Comparison of ENCODE assay signal across 13 mouse cellular contexts in the genomic region with DNA sequence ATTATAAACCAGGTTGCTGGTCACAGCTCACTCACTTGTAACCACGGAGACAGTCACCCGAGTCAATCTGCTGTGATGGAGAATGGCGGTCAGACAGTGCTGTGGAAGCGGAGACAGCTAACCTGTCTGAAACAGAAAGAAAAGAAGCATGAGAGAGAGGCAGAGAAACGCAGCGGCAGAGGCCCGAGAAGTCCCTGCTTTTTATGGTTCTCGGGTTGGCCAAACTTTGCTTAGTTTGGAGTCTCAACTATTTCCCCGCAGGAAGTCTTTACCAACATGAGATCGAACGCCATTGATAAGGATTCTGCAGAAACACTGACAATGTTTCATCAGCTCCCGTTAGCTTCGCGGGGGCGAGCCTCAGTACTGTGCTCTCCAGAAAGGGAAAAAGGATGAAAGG. TPM values are rescaled to one million over a fixed set of nuclear protein-coding genes. Genes with fewer than 3 reads are reported as not detected.
A peak's percentile ranks its signal among the peaks of the same experiment; 100 is the strongest.
DNase-seq lines count a peak whose midpoint lies in the region; ATAC-seq and TF ChIP-seq lines count a peak whose summit lies in the region.
"Had no signal": no experiment of that assay in that cellular context is flagged by ENCODE, and none has a peak within 500 bp of the region (broad histone marks: within the 10 kb centered on the region; RNA-seq: fewer than 3 reads in every experiment).

No protein-coding gene starts in this region.

- no peak overlapping the region for H3K9ac ChIP-seq in heart, embryonic 11.5 days (ENCODE audit: low read depth, low read length)
- H3K9ac ChIP-seq in lung, embryonic 14.5 days, result no peak overlapping the region
- no peak overlapping the region for H3K9ac ChIP-seq in midbrain, embryonic 16.5 days (ENCODE audit: low read depth, low read length)

- no peak overlapping the region for H3K4me3 ChIP-seq in heart, embryonic 11.5 days (ENCODE audit: low read depth, low read length)
- H3K4me3 ChIP-seq in lung, embryonic 14.5 days (ENCODE audit: low read depth, low read length), result no peak overlapping the region
- peak overlapping the region; percentile 10 for H3K4me3 ChIP-seq in megakaryocyte, embryonic 14.5 days (replicated peaks)
- no peak overlapping the region for H3K4me3 ChIP-seq in midbrain, embryonic 16.5 days (ENCODE audit: low read depth, low read length)

- WGBS in heart, embryonic 11.5 days (ENCODE audit: insufficient replicate concordance), result 64% methylated on average over 15 of the region's 15 CpGs
- 51% methylated on average over 15 of the region's 15 CpGs for WGBS in lung, embryonic 14.5 days
- WGBS in midbrain, embryonic 16.5 days, result 80% methylated on average over 15 of the region's 15 CpGs

- H3K36me3 ChIP-seq in heart, embryonic 11.5 days (ENCODE audit: control insufficient read depth, insufficient read depth, low read length), result no peaks in the 10 kb centered on the region
- no peaks in the 10 kb centered on the region for H3K36me3 ChIP-seq in lung, embryonic 14.5 days (ENCODE audit: insufficient read depth)
- no peaks in the 10 kb centered on the region for H3K36me3 ChIP-seq in megakaryocyte, embryonic 14.5 days (replicated peaks; ENCODE audit: low read length)
- H3K36me3 ChIP-seq in midbrain, embryonic 16.5 days (ENCODE audit: control insufficient read depth, insufficient read depth, low read length), result no peaks in the 10 kb centered on the region

- no peak overlapping the region for H3K27ac ChIP-seq in heart, embryonic 11.5 days (ENCODE audit: low read depth, low read length)
- no peak overlapping the region; the same call in 1 of the 2 replicates for H3K27ac ChIP-seq in lung, embryonic 14.5 days (ENCODE audit: low read depth)
- H3K27ac ChIP-seq in midbrain, embryonic 16.5 days (ENCODE audit: low read length), result no peak overlapping the region

- TF ChIP-seq CTCF in lung, embryonic 14.5 days (IDR thresholded peaks at IDR 0.05; ENCODE audit: low read depth), result no peak

- no peak for DNase-seq in heart, adult 9 months (ENCODE audit: low spot score in 2 of 2)
- no peak for DNase-seq in lung, embryonic 14.5 days
- no peak for DNase-seq in lung, postnatal 14 days
- peak; percentile 67 for DNase-seq in induced T-regulatory cell, adult 2 months (ENCODE audit: low read depth)
- DNase-seq in urinary bladder, postnatal 14 days (ENCODE audit: low spot score), result no peak
- DNase-seq: cerebellum, postnatal 10 days; gastrocnemius, postnatal 10 days; spleen, adult 18-20 months had no signal

- no peak for ATAC-seq in heart, embryonic 11.5 days (replicated peaks; ENCODE audit: insufficient number of reproducible peaks, low FRiP score, low TSS enrichment)
- ATAC-seq in lung, embryonic 14.5 days (ENCODE audit: insufficient read depth), result no peak
- ATAC-seq in midbrain, embryonic 16.5 days, result no peak
- ATAC-seq: hindbrain, embryonic 16.5 days had no signal

- H3K9me3 ChIP-seq in heart, embryonic 11.5 days (replicated peaks; ENCODE audit: control insufficient read depth, low read length), result no peaks in the 10 kb centered on the region
- no peaks in the 10 kb centered on the region for H3K9me3 ChIP-seq in lung, embryonic 14.5 days (ENCODE audit: low read depth, low read length)
- peaks cover 6% of the 10 kb centered on the region; the same call in 1 of the 2 replicates for H3K9me3 ChIP-seq in megakaryocyte, embryonic 14.5 days
- no peaks in the 10 kb centered on the region for H3K9me3 ChIP-seq in midbrain, embryonic 16.5 days (replicated peaks; ENCODE audit: control insufficient read depth, low read length, poor library complexity, severe bottlenecking)

- H3K4me2 ChIP-seq in heart, embryonic 11.5 days, result peak overlapping the region; percentile 16
- peak overlapping the region; percentile 41 for H3K4me2 ChIP-seq in lung, embryonic 14.5 days
- no peak overlapping the region for H3K4me2 ChIP-seq in midbrain, embryonic 16.5 days (ENCODE audit: low read length)
- H3K4me2 ChIP-seq: midbrain, embryonic 11.5 days had no signal

- H3K27me3 ChIP-seq in heart, embryonic 11.5 days (ENCODE audit: control insufficient read depth, insufficient read depth, low read length), result no peaks in the 10 kb centered on the region
- no peaks in the 10 kb centered on the region for H3K27me3 ChIP-seq in lung, embryonic 14.5 days (ENCODE audit: insufficient read depth, low read length)
- peaks cover 9% of the 10 kb centered on the region for H3K27me3 ChIP-seq in megakaryocyte, embryonic 14.5 days (replicated peaks)
- H3K27me3 ChIP-seq in midbrain, embryonic 16.5 days (ENCODE audit: control insufficient read depth, insufficient read depth, low read depth, low read length), result no peaks in the 10 kb centered on the region

- peaks cover 20% of the 10 kb centered on the region for H3K4me1 ChIP-seq in heart, embryonic 11.5 days (ENCODE audit: control insufficient read depth, insufficient read depth, low read length)
- H3K4me1 ChIP-seq in lung, embryonic 14.5 days (ENCODE audit: insufficient read depth), result peaks cover 14% of the 10 kb centered on the region
- H3K4me1 ChIP-seq in megakaryocyte, embryonic 14.5 days, result peaks cover 44% of the 10 kb centered on the region
- H3K4me1 ChIP-seq in midbrain, embryonic 16.5 days (ENCODE audit: control insufficient read depth, insufficient read depth, low read length), result peaks cover 3% of the 10 kb centered on the region; the same call in 1 of the 2 replicates

RNA-seq across cellular contexts. Expression of a gene that starts 29.0 kb away (rescaled TPM):
- 41.1 and 43.4 TPM in 2 replicates for polyA plus RNA-seq in heart, embryonic 11.5 days (2014; fragmentation: Nextera tagmentation; extraction: Ambion mirVana)
- 40.8 and 42.7 TPM in 2 replicates for polyA plus RNA-seq in lung, embryonic 14.5 days (2014; fragmentation: Nextera tagmentation; extraction: Ambion mirVana)
- polyA plus RNA-seq in megakaryocyte, embryonic 14.5 days (2012; ENCODE audit: insufficient read depth, low replicate concordance), result 55.5 and 57.6 TPM in 2 replicates
- 6.5 and 6.6 TPM in 2 replicates for polyA plus RNA-seq in midbrain, embryonic 16.5 days (2015; fragmentation: Nextera tagmentation; extraction: Ambion mirVana)
